Mouse (Mus musculus) megakaryocyte, embryonic 14.5 days (primary cell): Measurements from ENCODE around the gene Fnbp1. TPM values are rescaled to one million over a fixed set of nuclear protein-coding genes. Genes with fewer than 3 reads are reported as not detected.

Experiments used
- H3K27me3 ChIP-seq: replicated peaks from 2 replicates; pipeline ENCODE3; 2012; ENCODE audit warnings: inconsistent platforms
- H3K36me3 ChIP-seq: replicated peaks from 2 replicates; pipeline ENCODE3; 2012; ENCODE audit warnings: low read length, inconsistent platforms, mixed read lengths
- H3K4me1 ChIP-seq: 2 replicates; pipeline ENCODE4 v1.6.1; 2012; ENCODE audit warnings: inconsistent platforms
- H3K4me3 ChIP-seq: replicated peaks from 2 replicates; pipeline ENCODE3; 2012; ENCODE audit warnings: moderate library complexity, mild to moderate bottlenecking, inconsistent platforms
- H3K9me3 ChIP-seq: 2 replicates; pipeline ENCODE4 v1.6.1; 2012; ENCODE audit warnings: inconsistent platforms
- FLI1 ChIP-seq: IDR thresholded peaks from 2 replicates; pipeline ENCODE4 v1.6.1; 2012; ENCODE audit warnings: low read length, inconsistent platforms, mixed read lengths
- GATA1 ChIP-seq: IDR thresholded peaks from 3 replicates; pipeline ENCODE4 v1.6.1; 2012; ENCODE audit warnings: mixed read lengths, low read length, inconsistent platforms, borderline replicate concordance
- polyA plus RNA-seq: library from polyadenylated mRNA; stranded (reverse); fragments of >175 nt; gene quantifications from 2 replicates; pipeline ENCODE4 v1.2.3, GENCODE M21; 2012; ENCODE audit warnings: low replicate concordance; ENCODE audit not compliant: insufficient read depth

Fnbp1 gene
- polyA plus RNA-seq, 1 experiment = 52.5 TPM

- H3K36me3 ChIP-seq = peaks cover 79% of the 10 kb centered on the region
- H3K4me3 ChIP-seq = no peak overlapping the region
- TF ChIP-seq FLI1 = no peak
- no peak for TF ChIP-seq GATA1
- no peaks in the 10 kb centered on the region for H3K27me3 ChIP-seq
- H3K9me3 ChIP-seq = peaks cover 2% of the 10 kb centered on the region
- peaks cover 83% of the 10 kb centered on the region for H3K4me1 ChIP-seq
Measured at GRCm38 (mm10) chr2:31105279-31105678, 36.5 kb downstream of the Fnbp1 start.

DNA sequence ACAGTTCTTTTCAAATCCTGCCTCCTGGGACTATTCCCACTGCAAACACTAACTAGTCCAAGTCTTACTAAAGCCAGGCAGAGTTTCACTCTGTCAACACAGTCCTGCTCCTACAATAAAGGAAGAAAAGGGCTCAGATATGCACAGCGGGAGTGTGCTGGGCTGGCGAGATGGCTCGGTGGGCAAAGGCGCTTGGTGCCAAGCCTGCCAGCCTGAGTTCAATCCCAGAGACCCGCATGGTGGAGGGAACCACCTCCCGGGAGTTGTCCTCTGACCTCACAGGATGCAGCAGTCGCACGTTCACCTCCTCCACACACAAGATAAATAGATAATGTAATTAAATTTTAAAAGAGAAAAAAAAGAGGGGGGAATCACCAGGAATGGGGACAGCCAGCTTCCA, 38.5 kb downstream of the Fnbp1 start:
- Histone ChIP-seq H3K4me3 (no peak overlapping the region), H3K36me3 (peaks cover 85% of the 10 kb centered on the region), H3K4me1 (peaks cover 73% of the 10 kb centered on the region), H3K27me3 (no peaks in the 10 kb centered on the region), H3K9me3 (peaks cover 6% of the 10 kb centered on the region)
- TF ChIP-seq GATA1 (no peak), FLI1 (no peak)

GRCm38 (mm10) chr2:31101285-31101684, 40.5 kb downstream of the Fnbp1 start:
- Histone ChIP-seq H3K36me3 (peaks cover 86% of the 10 kb centered on the region), H3K4me1 (peaks cover 62% of the 10 kb centered on the region), H3K9me3 (peaks cover 6% of the 10 kb centered on the region), H3K27me3 (no peaks in the 10 kb centered on the region), H3K4me3 (no peak overlapping the region)
- TF ChIP-seq FLI1 (no peak), GATA1 (no peak)

DNA sequence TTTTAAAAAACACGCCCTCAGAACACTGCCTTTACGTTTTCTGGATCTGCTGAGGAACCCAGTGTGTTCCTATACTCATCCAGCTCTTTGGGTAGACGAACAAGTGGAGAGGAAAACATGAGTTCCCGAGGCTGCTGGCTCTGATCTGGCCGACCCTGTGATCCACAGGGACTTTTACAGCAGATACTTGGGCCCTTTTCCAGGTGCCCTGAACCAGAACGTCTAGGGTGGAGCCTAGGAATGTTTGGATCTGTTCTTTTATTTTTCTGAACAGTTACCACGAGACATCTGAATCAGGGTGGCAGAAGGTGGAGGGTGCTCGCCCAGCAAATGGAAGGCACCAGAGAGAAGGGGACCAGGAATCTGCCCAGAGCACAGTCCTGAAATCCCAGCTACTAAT, 42.7 kb downstream of the Fnbp1 start:
- Histone ChIP-seq H3K36me3 (peaks cover 94% of the 10 kb centered on the region), H3K4me3 (no peak overlapping the region), H3K27me3 (no peaks in the 10 kb centered on the region), H3K4me1 (peaks cover 71% of the 10 kb centered on the region), H3K9me3 (peaks cover 6% of the 10 kb centered on the region)
- no peak for TF ChIP-seq GATA1
- TF ChIP-seq FLI1 = no peak

DNA sequence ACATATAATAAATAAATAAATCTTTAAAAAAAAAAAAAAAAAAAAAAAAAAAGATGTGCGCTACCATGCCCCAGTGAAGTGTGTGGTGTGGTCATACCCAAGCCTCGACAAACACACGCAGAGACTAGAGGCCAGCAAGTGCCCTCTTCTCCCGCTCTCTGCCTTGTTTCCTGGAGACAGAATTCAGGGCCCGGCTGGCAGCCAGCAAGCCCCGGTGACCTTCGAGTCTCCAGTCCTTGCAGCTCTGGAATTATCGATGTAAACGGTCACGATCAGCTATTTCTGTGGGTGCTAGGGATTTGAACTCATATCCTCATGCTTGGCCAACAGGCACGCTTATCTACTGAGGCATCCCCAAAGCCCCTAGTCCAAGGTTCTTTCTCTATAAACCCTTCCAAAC, 43.2 kb downstream of the Fnbp1 start:
- Histone ChIP-seq H3K36me3 (peaks cover 94% of the 10 kb centered on the region), H3K4me1 (peaks cover 73% of the 10 kb centered on the region), H3K4me3 (no peak overlapping the region), H3K27me3 (no peaks in the 10 kb centered on the region), H3K9me3 (peaks cover 6% of the 10 kb centered on the region)
- TF ChIP-seq GATA1 = no peak
- no peak for TF ChIP-seq FLI1

DNA sequence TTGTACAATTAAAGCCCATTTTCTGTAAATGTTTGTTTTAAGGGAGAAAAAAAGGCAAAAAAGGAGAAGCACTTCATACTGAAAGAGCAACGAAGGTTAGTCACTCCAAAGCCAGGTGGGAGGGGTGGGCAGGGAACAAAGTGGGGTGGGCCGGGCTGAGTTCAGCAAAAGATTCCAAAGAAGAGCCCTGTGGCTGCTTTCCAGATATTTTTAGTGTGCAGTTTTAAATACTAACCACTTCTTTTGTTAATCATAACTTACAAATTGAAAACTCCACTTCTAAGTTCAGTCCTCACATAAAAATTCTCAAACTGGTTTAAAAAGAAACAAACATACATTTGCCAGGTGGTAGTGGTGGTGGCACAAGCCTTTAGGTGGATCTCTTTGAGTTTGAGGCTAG, 44.5 kb downstream of the Fnbp1 start:
- H3K27me3 ChIP-seq = no peaks in the 10 kb centered on the region
- peaks cover 65% of the 10 kb centered on the region for H3K4me1 ChIP-seq
- no peak for TF ChIP-seq FLI1
- TF ChIP-seq GATA1 = no peak
- peaks cover 6% of the 10 kb centered on the region for H3K9me3 ChIP-seq
- H3K4me3 ChIP-seq = no peak overlapping the region
- H3K36me3 ChIP-seq = peaks cover 95% of the 10 kb centered on the region

- TF ChIP-seq GATA1 (no peak), FLI1 (no peak)
- H3K36me3 ChIP-seq = peaks cover 95% of the 10 kb centered on the region
- H3K27me3 ChIP-seq = no peaks in the 10 kb centered on the region
- peaks cover 6% of the 10 kb centered on the region for H3K9me3 ChIP-seq
- no peak overlapping the region for H3K4me3 ChIP-seq
- peaks cover 61% of the 10 kb centered on the region for H3K4me1 ChIP-seq
Measured at GRCm38 (mm10) chr2:31096119-31096518, 45.7 kb downstream of the Fnbp1 start.

DNA sequence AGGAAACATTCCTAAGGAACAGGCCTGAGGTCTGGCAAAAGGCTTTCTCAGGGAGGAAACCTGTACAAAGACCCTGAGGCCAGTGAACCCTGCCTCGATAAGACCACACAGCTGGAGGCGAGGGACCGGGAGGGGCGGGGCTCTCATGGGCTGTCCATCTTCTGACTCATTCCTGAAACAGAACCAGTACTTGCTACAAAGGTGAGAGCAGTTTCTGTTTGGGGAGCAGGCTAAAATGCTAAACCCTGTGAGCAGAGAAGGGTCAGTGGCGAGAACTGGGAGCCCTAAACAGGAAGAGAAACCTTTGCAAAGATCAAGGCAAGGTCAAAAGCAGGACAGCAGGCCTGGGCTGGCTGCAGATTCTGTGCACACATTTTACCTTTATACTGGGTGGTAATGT, 47.2 kb downstream of the Fnbp1 start:
- no peak for TF ChIP-seq FLI1
- no peak for TF ChIP-seq GATA1
- Histone ChIP-seq H3K36me3 (peaks cover 96% of the 10 kb centered on the region), H3K9me3 (no peaks in the 10 kb centered on the region), H3K27me3 (no peaks in the 10 kb centered on the region), H3K4me1 (peaks cover 64% of the 10 kb centered on the region), H3K4me3 (no peak overlapping the region)

DNA sequence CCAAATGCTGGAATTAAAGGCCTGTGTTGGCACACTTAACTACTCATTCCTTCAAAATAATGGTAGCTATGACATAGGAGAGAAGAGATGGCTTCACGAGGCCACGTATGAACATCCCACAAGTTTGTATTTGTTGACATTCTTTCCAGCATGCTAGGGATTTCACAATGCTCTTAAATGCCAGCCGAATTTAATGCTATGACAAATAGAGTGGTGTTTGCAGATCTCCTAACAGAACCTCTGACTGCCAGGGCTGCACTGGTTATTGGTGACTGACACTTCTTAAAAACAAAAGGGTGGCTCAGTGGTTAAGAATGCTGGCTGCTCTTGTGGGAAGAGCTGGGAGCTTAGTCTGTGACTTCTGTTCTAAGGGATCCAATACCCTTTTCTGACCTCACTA, 48.9 kb downstream of the Fnbp1 start:
- Histone ChIP-seq H3K9me3 (no peaks in the 10 kb centered on the region), H3K4me1 (peaks cover 77% of the 10 kb centered on the region), H3K4me3 (no peak overlapping the region), H3K36me3 (peaks cover 90% of the 10 kb centered on the region), H3K27me3 (no peaks in the 10 kb centered on the region)
- TF ChIP-seq GATA1 = no peak
- no peak for TF ChIP-seq FLI1

- H3K4me1 ChIP-seq = peaks cover 85% of the 10 kb centered on the region
- H3K36me3 ChIP-seq = peaks cover 87% of the 10 kb centered on the region
- no peak for TF ChIP-seq GATA1
- no peak for TF ChIP-seq FLI1
Measured at GRCm38 (mm10) chr2:31091182-31091581, 50.6 kb downstream of the Fnbp1 start.

DNA sequence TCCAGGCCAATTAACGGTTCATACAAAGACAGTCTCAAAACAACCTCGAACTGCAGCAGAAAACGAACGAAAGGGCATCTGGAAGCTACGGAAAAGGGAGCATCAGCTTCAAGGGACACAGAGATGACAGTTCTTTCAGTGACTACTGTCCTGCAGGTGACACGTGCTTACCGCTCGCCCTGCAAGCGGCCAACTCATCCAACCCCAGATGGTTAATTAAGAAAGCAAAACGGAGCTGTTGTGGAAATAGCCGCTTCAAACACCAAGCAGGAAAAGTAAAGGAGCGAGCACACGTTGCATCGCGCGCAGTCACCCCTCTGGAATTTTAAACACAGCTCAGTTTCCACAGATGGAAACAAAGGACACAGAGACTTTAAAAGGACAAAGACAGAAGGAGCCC, 52.2 kb downstream of the Fnbp1 start:
- TF ChIP-seq GATA1 (no peak), FLI1 (no peak)
- Histone ChIP-seq H3K27me3 (no peaks in the 10 kb centered on the region), H3K4me1 (peaks cover 84% of the 10 kb centered on the region), H3K4me3 (no peak overlapping the region), H3K36me3 (peaks cover 86% of the 10 kb centered on the region), H3K9me3 (no peaks in the 10 kb centered on the region)

More at GRCm38 (mm10) chr2:31091182-31091581, 50.6 kb downstream of the Fnbp1 start:
- Histone ChIP-seq H3K27me3 (no peaks in the 10 kb centered on the region), H3K4me3 (no peak overlapping the region), H3K9me3 (no peaks in the 10 kb centered on the region)
